Mouse (Mus musculus): ENCODE data around the gene Fars2.
"Not testable (repeated sequence)": the region's sequence is repeated elsewhere in the genome, so short reads cannot be mapped to it uniquely, and the experiment has no call there.

The Fars2 gene

DNA sequence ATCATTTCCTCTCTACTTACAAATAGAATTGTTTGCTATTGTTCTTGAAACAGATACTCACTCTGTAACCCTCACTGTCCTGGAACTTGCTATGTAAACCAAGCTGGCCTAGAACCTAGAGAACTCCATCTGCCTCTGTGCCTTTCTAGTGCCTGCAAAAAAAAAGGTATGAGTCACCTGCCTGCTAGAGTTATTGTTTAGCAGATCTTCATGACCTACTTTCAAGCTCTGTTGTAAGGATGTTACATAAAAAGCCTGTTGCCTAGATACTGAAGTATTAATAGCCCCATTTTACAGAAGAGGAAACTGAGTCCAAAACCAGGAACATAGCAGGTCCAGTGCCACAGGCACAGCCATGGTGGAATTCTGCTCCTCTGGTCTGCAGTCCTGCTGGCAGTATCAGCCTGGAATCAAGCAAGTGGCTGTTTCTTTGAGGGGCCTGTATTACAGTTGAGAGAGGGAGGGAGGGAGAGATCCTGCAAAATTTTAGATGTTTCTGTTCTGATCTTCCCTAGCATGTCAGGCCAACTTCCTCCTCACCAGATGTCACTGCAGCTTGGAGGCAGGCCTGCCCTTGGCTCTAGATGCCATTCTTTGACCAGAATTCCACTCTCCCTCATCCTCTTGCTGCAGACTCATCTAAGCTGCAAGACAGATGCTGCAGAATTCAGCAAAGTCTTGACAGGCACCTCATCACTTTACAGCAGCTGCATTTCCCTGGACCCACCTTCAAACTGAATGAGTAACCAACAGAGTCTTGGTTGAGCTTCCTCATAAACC lies 250.7 kb downstream of the Fars2 start:
- ATAC-seq (ENCODE audit: low TSS enrichment): peak; percentile 74

GRCm38 (mm10) chr13:36368799-36369198 lies 251.6 kb downstream of the Fars2 start:
- peak; percentile 29; the same call in 1 of the 2 replicates for ATAC-seq (ENCODE audit: low TSS enrichment)

GRCm38 (mm10) chr13:36369400-36369799 lies 252.2 kb downstream of the Fars2 start:
- no peak for ATAC-seq (ENCODE audit: low TSS enrichment)

DNA sequence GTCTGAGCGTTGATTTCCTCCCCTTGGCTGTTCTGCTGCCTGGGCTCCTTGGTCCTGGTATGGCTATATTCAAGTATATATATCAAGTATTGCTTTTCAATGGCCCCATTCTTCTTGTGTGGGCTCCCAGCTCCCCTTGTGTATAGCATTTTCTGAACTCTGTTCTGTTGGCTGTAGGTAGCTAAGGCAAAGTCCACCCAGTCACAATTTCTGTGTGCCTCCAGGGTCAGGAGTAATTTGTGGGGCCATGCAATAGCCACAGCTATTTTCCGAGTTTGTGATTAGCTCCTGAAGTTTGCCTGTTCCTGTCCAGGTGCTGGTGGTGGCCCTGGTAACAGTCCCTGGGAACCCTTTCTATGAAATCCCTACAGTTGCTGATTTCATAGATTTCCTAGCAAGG lies 266.0 kb downstream of the Fars2 start:
- no peak for ATAC-seq (ENCODE audit: low TSS enrichment)

GRCm38 (mm10) chr13:36386074-36386473 lies 268.9 kb downstream of the Fars2 start:
- ATAC-seq (ENCODE audit: low TSS enrichment): peak; percentile 42; the same call in 1 of the 2 replicates

- ATAC-seq (ENCODE audit: low TSS enrichment): peak; percentile 87
Measured at GRCm38 (mm10) chr13:36391936-36392335, 274.7 kb downstream of the Fars2 start.

DNA sequence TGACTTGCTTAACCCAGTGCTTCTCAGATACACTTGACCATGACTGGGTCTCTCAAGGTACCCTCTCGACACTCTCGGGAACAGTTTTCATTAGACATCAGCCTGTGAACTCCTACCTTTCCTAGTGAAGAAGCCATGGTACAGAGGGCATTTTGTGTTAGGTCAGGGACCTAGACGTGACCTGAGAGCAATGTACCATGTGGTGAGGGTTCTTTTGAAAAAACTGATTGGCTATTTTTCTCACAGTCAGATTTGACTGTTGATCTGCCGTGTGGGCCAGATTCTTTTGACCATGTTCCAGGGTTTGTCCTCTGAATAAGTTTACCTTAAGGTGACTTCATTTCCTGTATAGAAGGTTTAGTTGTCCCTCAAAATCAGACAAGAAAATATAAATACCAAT lies 275.5 kb downstream of the Fars2 start:
- no peak for ATAC-seq (ENCODE audit: low TSS enrichment)

- ATAC-seq (ENCODE audit: low TSS enrichment): peak; percentile 41
Measured at GRCm38 (mm10) chr13:36401011-36401410, 283.8 kb downstream of the Fars2 start.

DNA sequence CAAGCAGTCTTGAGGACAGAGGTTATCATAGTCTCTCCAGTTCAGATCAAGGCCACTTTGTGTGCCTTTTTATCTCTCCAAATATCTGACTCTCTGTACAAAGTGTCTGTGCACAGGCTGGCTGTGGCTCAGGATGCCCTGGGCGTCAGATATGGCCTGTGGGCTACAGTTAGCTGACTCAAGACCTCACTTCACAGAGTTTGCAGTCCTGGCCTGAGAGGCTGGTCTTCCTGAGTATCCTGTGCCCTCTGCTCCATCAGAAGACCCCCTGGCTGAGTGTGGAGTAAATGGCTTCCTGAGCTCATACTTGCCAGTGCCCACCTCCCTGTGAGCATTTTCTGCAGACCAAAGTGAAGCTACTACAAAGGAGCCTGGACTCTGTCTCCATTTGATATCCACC lies 296.1 kb downstream of the Fars2 start:
- ATAC-seq (ENCODE audit: low TSS enrichment): no peak

DNA sequence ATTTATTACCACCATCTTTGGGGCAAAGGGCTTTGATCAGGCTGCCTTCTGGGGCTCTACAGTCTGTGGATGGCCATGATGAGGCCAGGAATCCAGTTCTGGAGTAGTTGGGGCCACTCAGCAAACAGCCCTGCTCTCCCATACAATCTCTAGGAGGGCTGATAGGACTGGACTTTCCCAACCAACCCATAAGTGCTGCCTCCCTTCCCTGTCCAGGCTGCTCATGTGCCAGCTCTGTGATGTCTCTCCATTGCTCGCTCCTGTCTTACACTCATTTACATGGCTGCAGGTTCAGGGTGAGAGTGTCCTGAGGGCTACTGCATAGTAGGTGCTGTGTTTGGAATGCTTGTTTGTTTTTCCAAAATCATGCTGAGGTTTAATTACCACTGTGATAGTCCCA lies 298.0 kb downstream of the Fars2 start:
- ATAC-seq (ENCODE audit: low TSS enrichment): no peak

DNA sequence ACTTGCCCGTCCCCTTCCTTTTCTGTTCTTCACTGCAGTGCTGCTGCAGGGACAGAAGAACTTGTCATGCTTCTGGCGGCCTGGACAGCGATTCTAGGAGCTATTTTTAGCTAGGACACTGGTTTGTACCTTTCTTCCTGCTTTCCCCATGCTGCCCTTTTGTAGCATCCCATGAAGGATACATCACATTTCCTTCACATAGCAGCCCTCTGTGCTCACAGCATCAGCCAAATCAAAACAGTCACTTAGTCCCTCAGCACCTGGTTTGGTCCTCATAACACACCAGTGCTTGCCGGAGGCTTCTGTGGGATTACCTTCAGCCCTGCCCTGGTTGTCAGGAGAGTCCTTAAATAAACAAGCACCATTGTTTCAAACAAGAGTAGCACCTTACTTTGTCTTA lies 299.3 kb downstream of the Fars2 start:
- ATAC-seq (ENCODE audit: low TSS enrichment): peak; percentile 20; the same call in 1 of the 2 replicates

- no peak for ATAC-seq (ENCODE audit: low TSS enrichment)
Measured at GRCm38 (mm10) chr13:36419357-36419756, 302.1 kb downstream of the Fars2 start.

- no peak; the same call in 1 of the 2 replicates for ATAC-seq (ENCODE audit: low TSS enrichment)
Measured at GRCm38 (mm10) chr13:36422446-36422845, 305.2 kb downstream of the Fars2 start.

- not testable (repeated sequence) for ATAC-seq (ENCODE audit: low TSS enrichment)
Measured at GRCm38 (mm10) chr13:36425824-36426705, 308.9 kb downstream of the Fars2 start.

DNA sequence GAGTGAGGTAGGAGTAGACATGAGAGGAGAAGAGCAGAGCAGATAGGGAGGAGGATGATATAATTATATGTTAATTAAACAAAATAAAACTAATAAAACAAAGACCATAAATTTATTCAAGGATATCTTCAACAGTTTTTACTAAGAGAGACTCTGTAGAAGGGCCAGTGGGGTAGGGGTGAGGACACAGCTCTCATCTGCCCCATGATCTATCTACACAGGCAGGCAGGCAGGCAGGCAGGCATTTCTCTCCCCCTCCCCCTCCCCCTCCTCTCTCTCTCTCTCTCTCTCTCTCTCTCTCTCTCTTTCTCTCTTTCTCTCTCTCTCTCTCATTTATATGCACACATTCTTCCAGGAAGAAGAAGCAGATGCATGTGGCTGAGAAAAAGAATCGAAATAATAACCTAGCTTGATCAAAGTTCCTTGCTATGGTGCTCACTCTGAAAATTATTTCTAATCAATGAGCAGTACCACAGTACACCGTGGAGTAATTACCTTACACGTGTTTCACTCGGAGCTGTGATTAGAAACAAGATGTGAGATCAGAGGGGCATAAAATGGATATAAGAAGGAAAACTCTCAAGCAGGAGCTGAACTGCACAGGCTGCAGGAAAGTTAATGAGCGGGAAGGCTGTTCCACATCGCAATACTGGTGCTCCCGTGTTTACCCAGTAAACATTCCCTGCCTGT lies 312.4 kb downstream of the Fars2 start:
- ATAC-seq (ENCODE audit: low TSS enrichment): no peak

- ATAC-seq (ENCODE audit: low TSS enrichment): no peak
Measured at GRCm38 (mm10) chr13:36430420-36431114, 313.4 kb downstream of the Fars2 start.

GRCm38 (mm10) chr13:36431974-36432518 lies 314.8 kb downstream of the Fars2 start:
- peak; percentile 69 for ATAC-seq (ENCODE audit: low TSS enrichment)

DNA sequence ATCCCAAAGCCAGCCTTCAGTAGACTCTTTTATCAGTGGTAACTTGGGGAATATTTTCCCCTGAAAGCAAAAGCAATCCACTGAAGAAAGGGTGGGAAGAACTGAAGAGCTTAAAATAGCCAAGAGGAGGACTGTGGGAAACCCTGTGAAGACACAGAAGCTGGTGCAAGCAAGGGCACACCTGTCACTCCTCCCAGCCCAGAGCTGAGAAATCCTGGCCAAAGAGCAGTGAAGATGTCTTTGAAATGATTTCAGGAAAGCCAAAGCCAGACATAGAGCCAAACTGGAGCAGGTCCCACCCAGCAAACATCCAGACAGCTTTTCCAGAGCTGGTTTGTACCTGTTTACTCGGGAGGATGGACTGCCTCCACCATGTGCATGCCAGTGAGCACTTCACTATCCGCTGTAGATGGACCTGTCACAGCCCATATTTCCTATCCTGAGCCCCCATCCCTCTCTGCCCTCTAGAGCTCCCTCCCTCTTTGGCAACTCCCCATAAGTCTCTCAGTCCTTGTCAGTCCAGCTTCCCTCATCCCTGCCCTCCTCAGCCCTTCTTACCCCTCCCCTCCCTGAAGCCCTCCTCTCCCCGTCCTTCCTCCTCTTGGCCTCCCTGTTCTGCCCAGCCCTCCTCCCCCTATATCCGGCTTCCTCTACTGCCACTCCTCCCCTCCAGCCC lies 327.7 kb downstream of the Fars2 start:
- ATAC-seq (ENCODE audit: low TSS enrichment): peak; percentile 66

DNA sequence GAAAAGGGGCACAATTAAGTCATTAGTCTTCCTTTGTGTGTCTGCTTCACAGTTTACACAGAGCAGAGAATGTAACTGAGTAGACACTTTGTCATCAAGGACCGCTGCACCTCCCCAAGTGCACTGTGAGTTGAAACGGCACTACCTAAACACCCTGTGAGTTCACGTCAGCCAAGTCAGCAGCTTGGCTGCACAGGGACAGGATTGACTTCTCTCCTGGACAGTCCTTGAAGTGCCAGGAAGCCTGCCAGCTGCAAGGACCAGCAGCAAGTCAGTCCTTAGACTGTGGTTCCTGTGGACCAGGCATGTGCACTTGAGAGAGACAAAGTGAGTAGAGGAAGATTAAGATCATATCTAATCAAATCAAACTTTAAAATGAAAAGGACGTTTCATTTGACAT lies 330.7 kb downstream of the Fars2 start:
- ATAC-seq (ENCODE audit: low TSS enrichment): no peak

DNA sequence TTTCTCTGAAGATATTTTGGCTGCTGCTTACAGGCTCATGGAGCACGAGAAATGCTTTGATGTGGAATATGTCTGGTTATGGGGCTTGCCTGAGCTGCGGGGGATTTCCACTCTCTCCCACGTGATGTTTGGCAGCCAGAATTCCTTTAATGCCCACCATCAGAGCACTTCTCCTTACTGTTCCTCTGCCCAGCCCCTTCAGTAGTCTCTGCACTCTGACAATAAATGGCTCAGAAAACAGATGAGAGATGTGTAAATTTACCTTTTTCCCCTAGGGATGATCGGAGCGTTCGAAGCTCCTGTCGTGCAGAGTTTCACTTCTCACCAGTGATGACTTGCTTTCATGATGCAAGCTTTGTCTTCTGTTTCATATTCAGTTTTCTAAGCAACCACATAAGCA lies 331.4 kb downstream of the Fars2 start:
- no peak for ATAC-seq (ENCODE audit: low TSS enrichment)

DNA sequence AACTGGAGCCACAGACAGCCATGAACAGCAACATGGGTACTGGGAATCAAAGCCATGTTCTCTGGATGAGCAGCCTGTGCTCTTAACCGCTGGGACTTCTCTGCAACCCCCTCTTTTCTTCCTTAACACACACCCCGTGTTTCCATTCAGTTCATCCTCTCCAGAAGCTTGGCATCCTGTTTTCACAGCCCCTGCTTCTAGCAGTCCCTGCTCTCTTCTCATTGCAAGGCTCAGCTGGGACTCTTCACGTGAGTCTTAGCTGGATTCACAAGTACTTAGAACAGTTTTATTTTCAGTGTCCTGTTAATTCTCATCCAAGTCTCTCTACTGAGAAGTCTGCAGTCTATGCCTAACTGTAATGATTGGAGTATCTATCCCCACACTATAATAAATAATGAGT lies 334.2 kb downstream of the Fars2 start:
- peak; percentile 70; the same call in 1 of the 2 replicates for ATAC-seq (ENCODE audit: low TSS enrichment)

Data from frontal cortex, adult (tissue).